Mouse (Mus musculus) brain, embryonic 14.5 days (tissue): Measurements from ENCODE around the gene Spock2.

Experiments used
- CTCF ChIP-seq: fragments of 200-500 bp; IDR thresholded peaks from 2 replicates; pipeline ENCODE4 v1.5.1; 2012; ENCODE audit warnings: inconsistent platforms, mild to moderate bottlenecking, moderate library complexity, borderline replicate concordance; ENCODE audit not compliant: insufficient read depth, insufficient read length; ENCODE audit errors: extremely low read depth
- POLR2A ChIP-seq: fragments of 200-500 bp; IDR thresholded peaks from 2 replicates; pipeline ENCODE4 v1.6.1; 2012; ENCODE audit warnings: mild to moderate bottlenecking, inconsistent platforms, borderline replicate concordance; ENCODE audit not compliant: poor library complexity, insufficient read depth, insufficient read length, severe bottlenecking; ENCODE audit errors: extremely low read depth

DNA sequence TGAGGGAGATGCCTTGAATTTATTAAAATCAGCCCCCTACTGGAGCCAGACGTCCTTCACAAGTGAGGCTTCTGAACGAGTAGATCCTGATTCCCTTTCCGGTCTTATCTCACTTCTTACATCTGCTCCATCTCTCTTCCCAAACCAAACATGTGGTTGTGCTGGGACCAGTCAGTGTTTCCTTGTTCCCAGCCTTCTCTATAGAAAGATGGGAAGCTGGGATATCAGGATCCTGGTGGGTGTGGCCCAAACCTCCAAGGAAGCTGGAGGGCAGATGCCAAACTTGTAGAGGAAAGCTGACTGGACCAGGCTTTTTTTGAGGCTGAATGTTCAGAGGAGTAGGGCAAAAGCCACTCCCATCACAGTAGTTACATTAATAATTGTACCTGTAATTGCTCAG, 68.5 kb downstream of the Spock2 start:
- no peak for TF ChIP-seq CTCF
- no peak for TF ChIP-seq POLR2A
